Mouse (Mus musculus) forebrain, embryonic 14.5 days (tissue): ENCODE results near the gene Orai3. TPM values are rescaled to one million over a fixed set of nuclear protein-coding genes. Genes with fewer than 3 reads are reported as not detected.

Experiments
- ATAC-seq: fragments of 200-750 bp; cut with Nextera tagmentation; 2 replicates; pipeline ENCODE4 v1.8.0; 2017; ENCODE audit warnings: mild to moderate bottlenecking, moderate library complexity
- DNase-seq: peaks from one replicate; pipeline ENCODE4 v3.0.0-alpha.2; 2015; ENCODE audit warnings: low spot score
- H3K27ac ChIP-seq: fragments of 300-500 bp; sonication (generic); 2 replicates; pipeline ENCODE4 v1.5.1; 2014; ENCODE audit warnings: low read depth, mild to moderate bottlenecking, control low read depth, low read length, moderate library complexity
- H3K27me3 ChIP-seq: fragments of 300-500 bp; sonication (generic); replicated peaks from 2 replicates; pipeline ENCODE4 v1.6.1; 2014; ENCODE audit warnings: low read length, control low read depth, mixed read lengths; ENCODE audit not compliant: control insufficient read depth, insufficient read depth
- H3K36me3 ChIP-seq: fragments of 300-500 bp; sonication (generic); 2 replicates; pipeline ENCODE4 v1.6.1; 2014; ENCODE audit warnings: low read length, control low read depth; ENCODE audit not compliant: control insufficient read depth, insufficient read depth
- H3K4me1 ChIP-seq: fragments of 300-500 bp; sonication (generic); 2 replicates; pipeline ENCODE4 v1.6.1; 2014; ENCODE audit warnings: antibody characterized with exemption, low read length, control low read depth; ENCODE audit not compliant: control insufficient read depth, insufficient read depth
- H3K4me2 ChIP-seq: fragments of 300-500 bp; sonication (generic); 2 replicates; pipeline ENCODE4 v1.6.1; 2014; ENCODE audit warnings: mild to moderate bottlenecking, control low read depth, low read length
- H3K4me3 ChIP-seq: fragments of 300-500 bp; sonication (generic); 2 replicates; pipeline ENCODE4 v1.5.1; 2014; ENCODE audit warnings: low read depth, low read length, control low read depth
- H3K9ac ChIP-seq: fragments of 300-500 bp; sonication (generic); 2 replicates; pipeline ENCODE4 v1.6.1; 2014; ENCODE audit warnings: mild to moderate bottlenecking, low read length, control low read depth, moderate library complexity
- H3K9me3 ChIP-seq: fragments of 300-500 bp; sonication (generic); replicated peaks from 2 replicates; pipeline ENCODE4 v1.6.1; 2016; ENCODE audit warnings: low read length, control low read depth, mixed read lengths; ENCODE audit not compliant: control insufficient read depth
- WGBS: fragments of 180-500 bp; shearing (Covaris S2); extraction: QIAGEN DNeasy Blood & Tissue Kit; methylation state at CpG from one replicate; pipeline ENCODE4 v1.1.7; 2014; 5-methylcytosine and 5-hydroxymethylcytosine counted together
- polyA plus RNA-seq: library from polyadenylated mRNA; unstranded; fragments of >200 nt; fragmentation: Nextera tagmentation; extraction: Ambion mirVana; gene quantifications from 2 replicates; pipeline ENCODE4 v1.2.1, GENCODE M21; 2014

Orai3 gene
- polyA plus RNA-seq, 1 experiment from 2014 or later, result 3.3 TPM

DNA sequence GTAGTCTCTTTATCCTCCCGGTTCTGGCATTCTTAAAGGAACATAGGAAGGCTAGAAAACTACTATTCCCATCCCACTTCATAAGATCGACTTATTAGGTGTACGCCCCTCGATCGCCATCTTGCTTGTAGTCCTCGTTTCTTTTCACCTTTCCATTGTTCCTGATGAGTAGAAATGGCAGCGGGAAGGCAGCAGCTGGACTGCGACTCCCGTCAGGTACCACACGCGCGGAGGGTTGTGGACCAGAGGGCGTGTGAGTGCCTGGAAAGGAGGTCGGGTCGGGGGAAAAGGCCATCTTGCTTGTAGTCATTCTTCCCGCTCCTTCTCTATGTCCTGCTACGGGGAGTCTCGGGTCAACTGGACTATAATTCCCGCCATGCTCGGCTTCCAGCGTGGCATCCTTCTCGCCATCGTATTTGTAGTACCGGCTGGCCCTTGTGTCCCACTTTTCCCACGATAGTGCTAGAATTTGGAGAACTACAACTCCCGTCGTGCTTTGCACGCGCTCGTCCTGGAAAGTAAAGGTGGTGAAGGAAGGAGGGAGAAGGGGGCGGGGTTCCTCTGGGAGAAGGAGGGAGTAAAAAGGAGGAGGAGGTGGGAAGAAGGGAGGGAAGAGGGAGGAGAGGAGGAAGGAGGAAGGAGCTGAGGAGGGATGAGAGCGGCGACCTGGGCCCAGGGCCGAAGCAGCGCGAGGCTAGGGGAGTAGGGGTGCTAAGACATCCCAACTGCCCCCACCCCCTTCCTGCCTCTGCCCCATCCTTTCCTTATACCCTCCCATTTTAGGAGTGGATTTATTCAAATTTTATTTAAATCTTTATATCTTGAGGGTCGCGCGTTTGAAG, 23.7 kb upstream of the Orai3 start:
- H3K36me3 ChIP-seq, result peaks cover 31% of the 10 kb centered on the region
- 0% methylated on average over 39 of the region's 39 CpGs for WGBS
- ATAC-seq (peak; percentile 87), DNase-seq (peak; percentile 100)
- no peaks in the 10 kb centered on the region for H3K9me3 ChIP-seq
- H3K27me3 ChIP-seq, result no peaks in the 10 kb centered on the region
- H3K4me2 ChIP-seq, result peak overlapping the region; percentile 89
- peak overlapping the region; percentile 91 for H3K9ac ChIP-seq
- peaks cover 11% of the 10 kb centered on the region; the same call in 1 of the 2 replicates for H3K4me1 ChIP-seq
- peak overlapping the region; percentile 93 for H3K27ac ChIP-seq
- H3K4me3 ChIP-seq, result peak overlapping the region; percentile 87

DNA sequence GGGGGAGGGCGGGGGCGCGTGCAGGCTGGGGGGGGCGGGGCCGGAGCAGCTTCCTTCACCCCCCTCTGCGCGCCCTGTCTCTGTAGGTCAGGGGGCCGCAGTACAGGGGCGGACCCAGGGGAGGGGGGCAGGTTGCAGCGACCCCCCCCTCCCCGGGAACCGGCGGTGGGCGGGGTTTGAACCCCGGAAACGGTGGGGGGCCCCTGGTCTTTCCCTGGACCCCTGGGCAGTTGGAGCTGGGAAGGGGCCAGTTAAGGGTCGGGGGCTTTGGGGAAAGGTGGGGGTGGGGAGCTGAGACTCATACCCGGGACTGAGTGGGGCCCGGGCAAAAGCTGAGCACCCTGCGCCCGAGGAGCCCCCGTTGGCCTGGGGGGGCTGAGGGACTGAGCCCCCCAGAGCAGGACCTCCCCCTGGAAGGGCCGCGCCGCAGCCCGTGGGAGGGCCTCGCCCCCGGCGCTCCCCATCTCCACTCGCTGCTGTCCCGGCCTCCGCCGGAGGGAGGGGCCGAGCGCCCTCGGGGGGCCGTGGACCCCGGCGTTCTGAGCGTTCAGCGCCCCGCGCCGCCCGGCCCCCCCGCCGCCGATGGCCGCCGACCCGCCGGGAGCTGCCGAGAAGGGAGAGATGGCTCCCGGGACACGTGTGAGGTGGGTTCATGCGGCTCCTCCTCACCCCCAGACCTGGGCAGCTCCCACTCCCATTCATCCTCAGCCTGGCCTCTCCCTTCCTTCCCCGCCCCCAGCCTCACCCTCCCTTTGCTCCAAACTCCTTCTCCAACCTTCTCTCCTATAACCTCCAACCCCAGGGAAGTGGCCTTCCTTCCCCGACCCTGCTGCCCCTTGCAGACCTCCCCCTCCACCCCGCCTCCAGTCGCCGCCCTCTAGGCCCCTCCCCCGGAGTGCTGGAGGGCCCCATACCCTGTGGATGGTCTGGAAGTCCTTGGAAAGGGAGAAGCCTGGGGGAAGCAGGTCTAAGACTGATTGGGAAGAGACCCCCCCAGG, 22.8 kb upstream of the Orai3 start:
- under 1% methylated on average over 28 of the region's 62 CpGs for WGBS
- H3K9me3 ChIP-seq, result no peaks in the 10 kb centered on the region
- peak overlapping the region; percentile 91 for H3K9ac ChIP-seq
- H3K4me1 ChIP-seq, result peaks cover 11% of the 10 kb centered on the region; the same call in 1 of the 2 replicates
- H3K4me3 ChIP-seq, result peak overlapping the region; percentile 87
- H3K27ac ChIP-seq, result peak overlapping the region; percentile 84
- ATAC-seq, result peak; percentile 0; the same call in 1 of the 2 replicates
- H3K36me3 ChIP-seq, result peaks cover 40% of the 10 kb centered on the region
- peak overlapping the region; percentile 89 for H3K4me2 ChIP-seq
- DNase-seq, result peak; percentile 27
- no peaks in the 10 kb centered on the region for H3K27me3 ChIP-seq

DNA sequence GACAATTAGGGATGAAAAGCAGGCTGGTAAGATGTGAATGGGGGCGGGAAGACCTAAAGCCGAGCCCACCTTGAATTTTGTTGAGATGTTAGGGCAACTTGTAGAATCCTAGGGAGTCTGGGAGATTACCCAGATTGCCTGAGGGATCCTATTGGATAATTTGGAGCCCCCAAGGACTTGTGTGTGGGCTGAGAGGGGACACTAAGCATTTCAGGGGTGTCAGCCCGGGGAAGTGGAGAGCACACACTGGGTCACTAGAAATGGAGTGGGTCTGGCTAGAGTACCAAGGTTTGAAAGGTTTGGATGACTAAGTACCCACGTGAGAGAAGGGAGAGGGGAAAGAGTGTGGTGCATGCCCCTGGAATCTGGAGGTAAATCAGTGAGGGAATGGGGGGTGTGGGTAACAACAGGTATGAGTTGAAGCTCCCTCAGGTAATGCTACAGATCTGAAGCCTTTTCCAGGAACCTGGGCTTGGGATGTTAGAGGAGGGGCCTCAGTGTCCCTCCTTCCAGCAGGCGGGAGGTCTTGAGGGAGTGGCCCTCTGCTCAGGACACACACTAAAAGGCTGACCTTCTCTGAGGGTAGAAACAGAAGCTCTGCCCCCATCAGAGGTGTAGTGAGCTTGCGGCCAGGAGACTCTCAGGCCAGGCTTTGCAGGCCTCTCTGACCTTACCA, 21.9 kb upstream of the Orai3 start:
- ATAC-seq (no peak), DNase-seq (no peak)
- Histone ChIP-seq H3K36me3 (peaks cover 49% of the 10 kb centered on the region), H3K4me2 (peak overlapping the region; percentile 89), H3K4me1 (peaks cover 11% of the 10 kb centered on the region; the same call in 1 of the 2 replicates), H3K9me3 (no peaks in the 10 kb centered on the region), H3K4me3 (peak overlapping the region; percentile 87), H3K9ac (peak overlapping the region; percentile 91), H3K27ac (peak overlapping the region; percentile 84; the same call in 1 of the 2 replicates), H3K27me3 (no peaks in the 10 kb centered on the region)
- 32% methylated on average over 6 of the region's 6 CpGs for WGBS

GRCm38 (mm10) chr7:127748235-127748560, 21.4 kb upstream of the Orai3 start:
- Histone ChIP-seq H3K27ac (no peak overlapping the region), H3K4me3 (no peak overlapping the region), H3K9me3 (no peaks in the 10 kb centered on the region), H3K27me3 (no peaks in the 10 kb centered on the region), H3K36me3 (peaks cover 54% of the 10 kb centered on the region), H3K9ac (no peak overlapping the region), H3K4me1 (peaks cover 11% of the 10 kb centered on the region; the same call in 1 of the 2 replicates), H3K4me2 (peak overlapping the region; percentile 89; the same call in 1 of the 2 replicates)
- WGBS, result 94% methylated on average over 28 of the region's 28 CpGs
- no peak for DNase-seq
- no peak for ATAC-seq

DNA sequence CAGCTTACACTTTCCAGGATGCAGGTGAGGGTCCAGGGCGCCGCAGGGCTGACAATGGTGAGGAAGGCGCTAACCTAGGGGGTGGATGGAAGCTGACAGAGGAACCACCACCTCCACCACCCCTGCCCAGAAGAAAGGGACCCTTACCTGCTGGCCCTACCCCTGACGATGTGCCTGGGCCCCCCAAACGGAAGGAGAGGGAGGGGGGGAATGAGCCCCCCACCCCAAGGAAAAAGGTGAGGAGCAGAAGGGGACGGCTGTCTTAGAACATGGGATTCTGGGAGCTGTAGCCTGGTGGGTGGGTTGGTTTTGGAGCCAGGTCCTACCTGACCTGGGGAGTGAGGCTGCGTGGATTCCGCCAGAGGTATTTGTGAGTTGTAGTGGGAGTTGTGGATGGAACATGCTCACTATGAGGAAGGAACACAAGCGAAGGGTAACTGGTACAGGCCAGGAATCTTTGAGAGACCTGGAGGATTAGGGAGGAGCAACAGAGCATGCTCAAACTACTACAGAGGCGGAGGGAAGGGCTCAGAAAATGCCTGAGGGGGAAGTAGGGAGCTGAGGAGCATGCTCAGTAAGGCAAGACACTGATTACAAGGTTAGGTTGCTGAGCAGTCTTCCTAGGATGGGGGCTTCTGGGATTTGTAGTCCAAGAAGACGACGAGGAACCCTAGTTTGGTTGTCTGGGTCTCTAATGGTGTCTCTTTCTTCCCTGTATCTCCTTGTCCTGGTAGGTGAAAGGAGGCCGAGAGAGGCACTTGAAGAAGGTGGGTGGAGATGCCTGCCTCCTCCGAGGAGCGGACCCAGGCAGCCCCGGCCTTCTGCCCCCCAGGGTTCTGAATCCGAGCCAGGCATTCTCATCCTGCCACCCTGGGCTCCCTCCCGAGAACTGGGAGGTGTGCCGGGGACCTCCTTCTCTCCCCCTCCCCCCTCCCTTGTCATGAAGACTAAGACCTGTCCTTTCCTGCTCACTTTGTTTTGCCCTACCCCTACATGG, 19.2 kb upstream of the Orai3 start:
- no peaks in the 10 kb centered on the region for H3K9me3 ChIP-seq
- H3K36me3 ChIP-seq, result peaks cover 76% of the 10 kb centered on the region
- 84% methylated on average over 19 of the region's 19 CpGs for WGBS
- no peak overlapping the region for H3K4me3 ChIP-seq
- H3K27me3 ChIP-seq, result no peaks in the 10 kb centered on the region
- H3K4me1 ChIP-seq, result peaks cover 6% of the 10 kb centered on the region; the same call in 1 of the 2 replicates
- H3K4me2 ChIP-seq, result no peak overlapping the region
- no peak overlapping the region for H3K9ac ChIP-seq
- no peak for ATAC-seq
- peak; percentile 42 for DNase-seq
- H3K27ac ChIP-seq, result no peak overlapping the region

GRCm38 (mm10) chr7:127751619-127752018, 18.0 kb upstream of the Orai3 start:
- ATAC-seq (no peak), DNase-seq (no peak)
- Histone ChIP-seq H3K4me2 (no peak overlapping the region), H3K4me1 (peaks cover 6% of the 10 kb centered on the region; the same call in 1 of the 2 replicates), H3K36me3 (peaks cover 88% of the 10 kb centered on the region), H3K27me3 (no peaks in the 10 kb centered on the region), H3K4me3 (no peak overlapping the region), H3K27ac (no peak overlapping the region), H3K9ac (no peak overlapping the region), H3K9me3 (no peaks in the 10 kb centered on the region)
- WGBS, result 95% methylated on average over 5 of the region's 5 CpGs

DNA sequence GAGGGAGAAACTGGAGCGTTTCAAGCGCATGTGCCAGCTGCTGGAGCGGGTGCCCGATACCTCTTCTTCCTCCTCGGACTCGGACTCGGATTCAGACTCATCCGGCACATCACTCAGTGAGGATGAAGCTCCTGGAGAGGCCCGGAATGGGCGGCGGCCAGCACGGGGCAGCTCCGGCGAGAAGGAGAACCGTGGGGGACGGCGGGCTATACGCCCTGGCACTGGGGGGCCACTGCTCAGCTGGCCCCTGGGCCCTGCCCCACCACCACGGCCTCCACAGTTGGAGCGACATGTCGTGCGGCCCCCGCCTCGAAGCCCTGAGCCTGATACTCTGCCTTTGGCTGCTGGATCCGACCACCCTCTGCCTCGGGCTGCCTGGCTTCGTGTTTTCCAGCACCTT, 17.5 kb upstream of the Orai3 start:
- Histone ChIP-seq H3K4me2 (no peak overlapping the region), H3K27me3 (no peaks in the 10 kb centered on the region), H3K9ac (no peak overlapping the region), H3K9me3 (no peaks in the 10 kb centered on the region), H3K36me3 (peaks cover 92% of the 10 kb centered on the region), H3K27ac (no peak overlapping the region), H3K4me1 (peaks cover 6% of the 10 kb centered on the region; the same call in 1 of the 2 replicates), H3K4me3 (no peak overlapping the region)
- no peak for ATAC-seq
- DNase-seq, result no peak
- 91% methylated on average over 27 of the region's 27 CpGs for WGBS
